Mouse (Mus musculus): ENCODE data around the gene Btbd10. TPM values are rescaled to one million over a fixed set of nuclear protein-coding genes. Genes with fewer than 3 reads are reported as not detected.

Gene Btbd10
- polyA plus RNA-seq, 1 experiment from 2014 or later, result 44.3 TPM

DNA sequence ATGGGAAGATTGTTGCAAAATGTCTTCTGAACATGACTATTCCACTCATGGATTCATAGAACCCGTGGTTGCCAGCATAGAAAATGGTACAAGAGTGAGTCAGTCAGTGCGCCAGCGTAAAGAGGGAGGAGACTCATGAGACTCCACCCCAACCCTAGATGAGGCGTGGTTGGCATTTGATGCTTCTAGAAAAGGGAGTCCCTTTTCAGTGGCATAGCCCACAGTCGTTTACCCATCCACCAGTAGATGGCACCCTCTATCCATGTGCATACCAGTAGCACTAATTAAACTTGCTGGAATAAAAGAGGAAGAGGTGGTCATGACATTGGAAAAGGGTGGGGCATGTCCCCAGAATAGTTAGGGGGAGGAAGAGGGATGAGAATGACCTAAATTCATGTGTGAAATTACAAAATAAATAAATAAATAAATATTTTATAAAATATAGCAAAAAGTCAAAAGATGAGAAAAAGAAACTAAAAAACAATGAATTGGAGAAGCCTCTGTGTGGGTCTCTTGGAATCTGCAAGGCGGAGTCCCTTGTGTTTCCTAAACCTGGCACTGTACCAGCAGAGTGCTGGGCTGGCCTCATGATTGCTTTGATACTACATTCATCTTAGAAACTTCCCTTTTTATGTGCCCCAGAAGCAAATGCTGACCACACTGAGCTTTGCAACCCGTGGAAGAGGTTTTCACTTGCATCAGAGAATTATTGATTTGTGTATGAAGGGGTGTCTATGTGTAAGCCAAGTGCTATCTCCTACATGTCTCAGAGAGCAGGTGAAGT lies 8.9 kb upstream of the Btbd10 start:
- Histone ChIP-seq H3K27ac (ENCODE audit: low read depth, low read length) (no peak overlapping the region), H3K4me2 (ENCODE audit: low read depth) (no peak overlapping the region), H3K36me3 (ENCODE audit: control insufficient read depth, insufficient read depth, low read length) (no peaks in the 10 kb centered on the region), H3K9me3 (ENCODE audit: control insufficient read depth, low read length) (no peaks in the 10 kb centered on the region), H3K27me3 (ENCODE audit: control insufficient read depth, insufficient read depth, low read length) (no peaks in the 10 kb centered on the region), H3K9ac (ENCODE audit: low read length) (no peak overlapping the region), H3K4me1 (ENCODE audit: control insufficient read depth, insufficient read depth, low read length) (no peaks in the 10 kb centered on the region), H3K4me3 (ENCODE audit: low read depth, low read length) (no peak overlapping the region)
- ATAC-seq (ENCODE audit: insufficient read depth, low FRiP score, low TSS enrichment) (peak; percentile 63), DNase-seq (ENCODE audit: low spot score) (peak; percentile 74)
- WGBS, result 30% methylated on average over 7 of the region's 7 CpGs

DNA sequence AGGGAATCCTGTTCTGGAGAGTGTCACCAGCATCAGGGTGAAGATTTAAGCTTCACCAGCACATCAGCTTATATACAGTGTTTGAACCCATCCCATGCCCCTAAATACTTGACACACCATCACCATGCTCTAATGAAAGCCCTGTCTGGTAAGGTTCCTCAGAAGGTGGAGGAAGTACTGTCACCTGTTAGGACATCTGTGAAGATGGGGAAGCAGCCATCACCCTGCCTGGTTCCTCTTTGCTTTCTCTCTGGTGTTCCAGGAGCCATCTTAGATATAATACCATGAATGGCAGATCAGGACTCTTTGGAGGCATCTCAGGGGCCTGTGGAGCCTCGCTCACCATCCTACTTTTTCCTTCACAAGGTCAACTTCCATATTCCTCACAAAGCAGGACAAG lies 3.5 kb upstream of the Btbd10 start:
- 77% methylated on average over 1 of the region's 1 CpGs for WGBS
- Histone ChIP-seq H3K36me3 (ENCODE audit: control insufficient read depth, insufficient read depth, low read length) (no peaks in the 10 kb centered on the region), H3K4me1 (ENCODE audit: control insufficient read depth, insufficient read depth, low read length) (peaks cover 4% of the 10 kb centered on the region; the same call in 1 of the 2 replicates), H3K27me3 (ENCODE audit: control insufficient read depth, insufficient read depth, low read length) (no peaks in the 10 kb centered on the region), H3K4me3 (ENCODE audit: low read depth, low read length) (no peak overlapping the region), H3K9me3 (ENCODE audit: control insufficient read depth, low read length) (no peaks in the 10 kb centered on the region), H3K4me2 (ENCODE audit: low read depth) (no peak overlapping the region), H3K9ac (ENCODE audit: low read length) (no peak overlapping the region), H3K27ac (ENCODE audit: low read depth, low read length) (no peak overlapping the region)
- ATAC-seq (ENCODE audit: insufficient read depth, low FRiP score, low TSS enrichment), result no peak
- no peak for DNase-seq (ENCODE audit: low spot score)

GRCm38 (mm10) chr7:113369620-113370340 lies 588 bp upstream of the Btbd10 start:
- DNase-seq (ENCODE audit: low spot score), result peak; percentile 76
- ATAC-seq (ENCODE audit: insufficient read depth, low FRiP score, low TSS enrichment), result peak; percentile 54
- H3K27me3 ChIP-seq (ENCODE audit: control insufficient read depth, insufficient read depth, low read length), result no peaks in the 10 kb centered on the region
- peak overlapping the region; percentile 83 for H3K27ac ChIP-seq (ENCODE audit: low read depth, low read length)
- H3K9ac ChIP-seq (ENCODE audit: low read length), result peak overlapping the region; percentile 91
- H3K4me3 ChIP-seq (ENCODE audit: low read depth, low read length), result peak overlapping the region; percentile 89
- peaks cover 4% of the 10 kb centered on the region; the same call in 1 of the 2 replicates for H3K4me1 ChIP-seq (ENCODE audit: control insufficient read depth, insufficient read depth, low read length)
- under 1% methylated on average over 44 of the region's 44 CpGs for WGBS
- no peaks in the 10 kb centered on the region for H3K36me3 ChIP-seq (ENCODE audit: control insufficient read depth, insufficient read depth, low read length)
- H3K4me2 ChIP-seq (ENCODE audit: low read depth), result peak overlapping the region; percentile 80
- H3K9me3 ChIP-seq (ENCODE audit: control insufficient read depth, low read length), result no peaks in the 10 kb centered on the region

DNA sequence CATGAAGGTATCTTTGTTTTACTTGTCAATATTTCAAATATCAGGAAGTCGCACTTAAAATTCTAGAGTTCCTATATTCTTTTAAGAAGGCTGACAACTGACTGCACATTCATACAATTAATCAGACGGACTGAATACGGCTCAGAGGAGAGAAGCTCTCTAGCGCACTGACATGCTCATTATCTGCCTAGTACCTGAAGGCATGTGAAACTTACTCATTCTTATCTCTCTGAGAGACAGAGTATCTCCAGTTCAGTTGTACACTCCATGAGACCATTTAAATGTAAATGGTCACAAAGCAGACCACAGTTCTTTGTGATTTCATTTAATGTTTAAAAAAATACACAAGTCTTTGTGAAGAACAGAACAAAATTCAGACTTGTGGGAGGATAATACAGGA lies 1.8 kb downstream of the Btbd10 start:
- Histone ChIP-seq H3K9me3 (ENCODE audit: control insufficient read depth, low read length) (no peaks in the 10 kb centered on the region), H3K4me1 (ENCODE audit: control insufficient read depth, insufficient read depth, low read length) (peaks cover 4% of the 10 kb centered on the region; the same call in 1 of the 2 replicates), H3K36me3 (ENCODE audit: control insufficient read depth, insufficient read depth, low read length) (no peaks in the 10 kb centered on the region), H3K4me2 (ENCODE audit: low read depth) (no peak overlapping the region), H3K9ac (ENCODE audit: low read length) (no peak overlapping the region), H3K27ac (ENCODE audit: low read depth, low read length) (no peak overlapping the region), H3K27me3 (ENCODE audit: control insufficient read depth, insufficient read depth, low read length) (no peaks in the 10 kb centered on the region), H3K4me3 (ENCODE audit: low read depth, low read length) (no peak overlapping the region)
- 83% methylated on average over 4 of the region's 4 CpGs for WGBS
- DNase-seq (ENCODE audit: low spot score) (no peak), ATAC-seq (ENCODE audit: insufficient read depth, low FRiP score, low TSS enrichment) (no peak)

DNA sequence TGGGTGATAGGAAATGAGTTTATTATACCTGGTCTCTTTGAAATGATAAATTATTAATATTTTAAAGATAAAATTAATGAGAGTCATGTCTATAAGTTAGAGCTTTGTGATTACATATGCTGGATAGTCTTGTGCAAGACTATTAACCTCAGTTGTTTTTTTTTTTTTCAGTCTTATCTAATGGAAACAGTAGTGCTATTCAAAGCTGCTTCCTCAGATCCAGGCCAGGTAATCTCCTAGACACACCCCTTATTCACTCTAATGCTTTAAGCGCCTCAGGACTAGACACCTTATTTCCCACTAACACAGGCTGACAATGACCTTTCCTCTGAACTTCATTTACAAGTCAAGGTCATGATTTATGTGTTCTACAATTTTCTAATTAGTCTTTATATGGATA lies 20.1 kb downstream of the Btbd10 start:
- WGBS, result 89% methylated on average over 1 of the region's 1 CpGs
- no peak overlapping the region for H3K4me3 ChIP-seq (ENCODE audit: low read depth, low read length)
- H3K4me1 ChIP-seq (ENCODE audit: control insufficient read depth, insufficient read depth, low read length), result no peaks in the 10 kb centered on the region
- no peak for ATAC-seq (ENCODE audit: insufficient read depth, low FRiP score, low TSS enrichment)
- H3K4me2 ChIP-seq (ENCODE audit: low read depth), result no peak overlapping the region
- H3K27me3 ChIP-seq (ENCODE audit: control insufficient read depth, insufficient read depth, low read length), result no peaks in the 10 kb centered on the region
- DNase-seq (ENCODE audit: low spot score), result no peak
- no peak overlapping the region for H3K27ac ChIP-seq (ENCODE audit: low read depth, low read length)
- H3K9me3 ChIP-seq (ENCODE audit: control insufficient read depth, low read length), result no peaks in the 10 kb centered on the region
- no peaks in the 10 kb centered on the region for H3K36me3 ChIP-seq (ENCODE audit: control insufficient read depth, insufficient read depth, low read length)
- H3K9ac ChIP-seq (ENCODE audit: low read length), result no peak overlapping the region

DNA sequence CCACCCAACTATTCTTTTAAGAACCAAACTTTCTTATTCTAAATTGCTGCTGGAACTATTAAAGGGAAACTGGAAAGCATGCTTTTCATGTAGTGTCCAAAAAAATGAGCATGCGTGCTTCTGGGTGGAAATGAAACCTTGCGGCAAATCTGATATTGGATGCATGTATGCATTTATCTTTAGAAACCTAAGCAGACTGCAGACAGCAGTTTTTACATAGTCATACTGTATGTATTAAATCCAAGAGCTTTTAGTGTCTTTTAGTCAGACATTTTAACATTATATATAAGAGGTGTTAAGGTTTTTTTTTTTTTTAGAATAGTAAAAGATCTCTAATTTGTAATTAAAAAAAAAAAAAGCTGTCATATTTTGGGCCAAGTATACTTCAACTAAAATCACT lies 21.5 kb downstream of the Btbd10 start:
- H3K36me3 ChIP-seq (ENCODE audit: control insufficient read depth, insufficient read depth, low read length), result no peaks in the 10 kb centered on the region
- WGBS, result 97% methylated on average over 2 of the region's 2 CpGs
- H3K4me2 ChIP-seq (ENCODE audit: low read depth), result no peak overlapping the region
- H3K4me3 ChIP-seq (ENCODE audit: low read depth, low read length), result no peak overlapping the region
- no peak overlapping the region for H3K27ac ChIP-seq (ENCODE audit: low read depth, low read length)
- no peaks in the 10 kb centered on the region for H3K27me3 ChIP-seq (ENCODE audit: control insufficient read depth, insufficient read depth, low read length)
- no peaks in the 10 kb centered on the region for H3K9me3 ChIP-seq (ENCODE audit: control insufficient read depth, low read length)
- no peaks in the 10 kb centered on the region for H3K4me1 ChIP-seq (ENCODE audit: control insufficient read depth, insufficient read depth, low read length)
- ATAC-seq (ENCODE audit: insufficient read depth, low FRiP score, low TSS enrichment) (no peak), DNase-seq (ENCODE audit: low spot score) (no peak)
- no peak overlapping the region for H3K9ac ChIP-seq (ENCODE audit: low read length)

GRCm38 (mm10) chr7:113347271-113347670 lies 21.9 kb downstream of the Btbd10 start:
- H3K27ac ChIP-seq (ENCODE audit: low read depth, low read length), result no peak overlapping the region
- WGBS, result 53% methylated on average over 4 of the region's 4 CpGs
- no peak overlapping the region for H3K4me3 ChIP-seq (ENCODE audit: low read depth, low read length)
- H3K9me3 ChIP-seq (ENCODE audit: control insufficient read depth, low read length), result no peaks in the 10 kb centered on the region
- H3K36me3 ChIP-seq (ENCODE audit: control insufficient read depth, insufficient read depth, low read length), result no peaks in the 10 kb centered on the region
- no peak overlapping the region for H3K9ac ChIP-seq (ENCODE audit: low read length)
- no peak overlapping the region for H3K4me2 ChIP-seq (ENCODE audit: low read depth)
- DNase-seq (ENCODE audit: low spot score) (no peak), ATAC-seq (ENCODE audit: insufficient read depth, low FRiP score, low TSS enrichment) (no peak)
- H3K4me1 ChIP-seq (ENCODE audit: control insufficient read depth, insufficient read depth, low read length), result no peaks in the 10 kb centered on the region
- no peaks in the 10 kb centered on the region for H3K27me3 ChIP-seq (ENCODE audit: control insufficient read depth, insufficient read depth, low read length)

GRCm38 (mm10) chr7:113335250-113335649 lies 33.9 kb downstream of the Btbd10 start:
- DNase-seq (ENCODE audit: low spot score) (no peak), ATAC-seq (ENCODE audit: insufficient read depth, low FRiP score, low TSS enrichment) (no peak)
- no peak overlapping the region for H3K4me2 ChIP-seq (ENCODE audit: low read depth)
- WGBS, result 86% methylated on average over 8 of the region's 8 CpGs
- no peaks in the 10 kb centered on the region for H3K36me3 ChIP-seq (ENCODE audit: control insufficient read depth, insufficient read depth, low read length)
- no peaks in the 10 kb centered on the region for H3K9me3 ChIP-seq (ENCODE audit: control insufficient read depth, low read length)
- no peak overlapping the region for H3K9ac ChIP-seq (ENCODE audit: low read length)
- H3K4me1 ChIP-seq (ENCODE audit: control insufficient read depth, insufficient read depth, low read length), result no peaks in the 10 kb centered on the region
- H3K4me3 ChIP-seq (ENCODE audit: low read depth, low read length), result no peak overlapping the region
- no peak overlapping the region for H3K27ac ChIP-seq (ENCODE audit: low read depth, low read length)
- no peaks in the 10 kb centered on the region for H3K27me3 ChIP-seq (ENCODE audit: control insufficient read depth, insufficient read depth, low read length)

- H3K9me3 ChIP-seq (ENCODE audit: control insufficient read depth, low read length), result no peaks in the 10 kb centered on the region
- no peak overlapping the region for H3K4me2 ChIP-seq (ENCODE audit: low read depth)
- no peak overlapping the region for H3K9ac ChIP-seq (ENCODE audit: low read length)
- no peak overlapping the region for H3K4me3 ChIP-seq (ENCODE audit: low read depth, low read length)
- no peaks in the 10 kb centered on the region for H3K4me1 ChIP-seq (ENCODE audit: control insufficient read depth, insufficient read depth, low read length)
- H3K27ac ChIP-seq (ENCODE audit: low read depth, low read length), result no peak overlapping the region
- no peak for DNase-seq (ENCODE audit: low spot score)
- ATAC-seq (ENCODE audit: insufficient read depth, low FRiP score, low TSS enrichment), result no peak
- H3K27me3 ChIP-seq (ENCODE audit: control insufficient read depth, insufficient read depth, low read length), result no peaks in the 10 kb centered on the region
- no peaks in the 10 kb centered on the region for H3K36me3 ChIP-seq (ENCODE audit: control insufficient read depth, insufficient read depth, low read length)
Measured at GRCm38 (mm10) chr7:113334036-113334435, 35.2 kb downstream of the Btbd10 start.
